Mouse (Mus musculus): ENCODE data around the gene Eif3i. TPM values are rescaled to one million over a fixed set of nuclear protein-coding genes. Genes with fewer than 3 reads are reported as not detected.

Eif3i gene
- polyA plus RNA-seq, 1 experiment from 2014 or later, result 307 TPM

- Histone ChIP-seq H3K4me2 (replicated peaks; ENCODE audit: low read depth, low read length) (no peak overlapping the region), H3K36me3 (ENCODE audit: insufficient read depth, low read length) (peaks cover 94% of the 10 kb centered on the region), H3K27ac (ENCODE audit: low read length) (no peak overlapping the region), H3K4me3 (ENCODE audit: low read length) (no peak overlapping the region), H3K27me3 (ENCODE audit: insufficient read depth, low read length) (no peaks in the 10 kb centered on the region), H3K4me1 (ENCODE audit: insufficient read depth, low read length) (peaks cover under 1% of the 10 kb centered on the region; the same call in 1 of the 2 replicates), H3K9ac (replicated peaks; ENCODE audit: low read length) (no peak overlapping the region), H3K9me3 (ENCODE audit: low read length) (no peaks in the 10 kb centered on the region)
- ATAC-seq (ENCODE audit: low FRiP score, low TSS enrichment), result no peak
- 71% methylated on average over 4 of the region's 4 CpGs for WGBS
Measured at GRCm38 (mm10) chr4:129630944-129631343, 30.5 kb upstream of the Eif3i start.

- Histone ChIP-seq H3K27ac (ENCODE audit: low read length) (no peak overlapping the region), H3K4me2 (replicated peaks; ENCODE audit: low read depth, low read length) (no peak overlapping the region), H3K9me3 (ENCODE audit: low read length) (no peaks in the 10 kb centered on the region), H3K9ac (replicated peaks; ENCODE audit: low read length) (no peak overlapping the region), H3K4me3 (ENCODE audit: low read length) (no peak overlapping the region), H3K27me3 (ENCODE audit: insufficient read depth, low read length) (no peaks in the 10 kb centered on the region), H3K36me3 (ENCODE audit: insufficient read depth, low read length) (peaks cover 51% of the 10 kb centered on the region), H3K4me1 (ENCODE audit: insufficient read depth, low read length) (peaks cover 34% of the 10 kb centered on the region)
- WGBS, result 77% methylated on average over 6 of the region's 6 CpGs
- ATAC-seq (ENCODE audit: low FRiP score, low TSS enrichment), result no peak
Measured at GRCm38 (mm10) chr4:129626035-129626434, 25.6 kb upstream of the Eif3i start.

- Histone ChIP-seq H3K4me2 (replicated peaks; ENCODE audit: low read depth, low read length) (peak overlapping the region; percentile 81), H3K27ac (ENCODE audit: low read length) (peak overlapping the region; percentile 93; the same call in 1 of the 2 replicates), H3K9ac (replicated peaks; ENCODE audit: low read length) (peak overlapping the region; percentile 90), H3K4me3 (ENCODE audit: low read length) (no peak overlapping the region), H3K27me3 (ENCODE audit: insufficient read depth, low read length) (no peaks in the 10 kb centered on the region), H3K36me3 (ENCODE audit: insufficient read depth, low read length) (peaks cover 49% of the 10 kb centered on the region), H3K4me1 (ENCODE audit: insufficient read depth, low read length) (peaks cover 34% of the 10 kb centered on the region), H3K9me3 (ENCODE audit: low read length) (no peaks in the 10 kb centered on the region)
- 48% methylated on average over 4 of the region's 4 CpGs for WGBS
- ATAC-seq (ENCODE audit: low FRiP score, low TSS enrichment), result no peak
Measured at GRCm38 (mm10) chr4:129625496-129625895, 25.0 kb upstream of the Eif3i start.

- peak; percentile 24 for ATAC-seq (ENCODE audit: low FRiP score, low TSS enrichment)
- peak overlapping the region; percentile 90 for H3K9ac ChIP-seq (replicated peaks; ENCODE audit: low read length)
- under 1% methylated on average over 6 of the region's 6 CpGs for WGBS
Measured at GRCm38 (mm10) chr4:129625029-129625370, 24.6 kb upstream of the Eif3i start.

GRCm38 (mm10) chr4:129624281-129625028, 24.0 kb upstream of the Eif3i start:
- peak; percentile 93 for ATAC-seq (ENCODE audit: low FRiP score, low TSS enrichment)
- H3K27me3 ChIP-seq (ENCODE audit: insufficient read depth, low read length), result no peaks in the 10 kb centered on the region
- peaks cover 34% of the 10 kb centered on the region for H3K4me1 ChIP-seq (ENCODE audit: insufficient read depth, low read length)
- peak overlapping the region; percentile 90 for H3K9ac ChIP-seq (replicated peaks; ENCODE audit: low read length)
- H3K4me2 ChIP-seq (replicated peaks; ENCODE audit: low read depth, low read length), result peak overlapping the region; percentile 81
- H3K36me3 ChIP-seq (ENCODE audit: insufficient read depth, low read length), result peaks cover 39% of the 10 kb centered on the region
- peak overlapping the region; percentile 93 for H3K27ac ChIP-seq (ENCODE audit: low read length)
- under 1% methylated on average over 18 of the region's 18 CpGs for WGBS
- no peaks in the 10 kb centered on the region for H3K9me3 ChIP-seq (ENCODE audit: low read length)
- peak overlapping the region; percentile 82 for H3K4me3 ChIP-seq (ENCODE audit: low read length)

More at GRCm38 (mm10) chr4:129625029-129625370, 24.6 kb upstream of the Eif3i start:
- Histone ChIP-seq H3K4me2 (replicated peaks; ENCODE audit: low read depth, low read length) (peak overlapping the region; percentile 81), H3K4me1 (ENCODE audit: insufficient read depth, low read length) (peaks cover 34% of the 10 kb centered on the region), H3K36me3 (ENCODE audit: insufficient read depth, low read length) (peaks cover 44% of the 10 kb centered on the region), H3K27ac (ENCODE audit: low read length) (peak overlapping the region; percentile 93), H3K9me3 (ENCODE audit: low read length) (no peaks in the 10 kb centered on the region), H3K4me3 (ENCODE audit: low read length) (peak overlapping the region; percentile 82), H3K27me3 (ENCODE audit: insufficient read depth, low read length) (no peaks in the 10 kb centered on the region)

- Histone ChIP-seq H3K27ac (ENCODE audit: low read length) (peak within 1 kb of the TSS; percentile 93), H3K4me2 (replicated peaks; ENCODE audit: low read depth, low read length) (peak within 1 kb of the TSS; percentile 81), H3K27me3 (ENCODE audit: insufficient read depth, low read length) (no peaks in the 10 kb centered on the region), H3K9ac (replicated peaks; ENCODE audit: low read length) (peak within 1 kb of the TSS; percentile 90), H3K9me3 (ENCODE audit: low read length) (no peaks in the 10 kb centered on the region), H3K4me1 (ENCODE audit: insufficient read depth, low read length) (peaks cover 36% of the 10 kb centered on the region), H3K4me3 (ENCODE audit: low read length) (peak within 1 kb of the TSS; percentile 82), H3K36me3 (ENCODE audit: insufficient read depth, low read length) (peaks cover 31% of the 10 kb centered on the region)
- ATAC-seq (ENCODE audit: low FRiP score, low TSS enrichment), result peak; percentile 36; the same call in 1 of the 2 replicates
- WGBS, result under 1% methylated on average over 10 of the region's 10 CpGs
Measured at GRCm38 (mm10) chr4:129623681-129624091, 23.2 kb upstream of the Eif3i start, which contains the start of gene Ccdc28b. Gene Ccdc28b, minus strand, starts transcription at chr4:129623947.

- no peaks in the 10 kb centered on the region for H3K9me3 ChIP-seq (ENCODE audit: low read length)
- no peak for ATAC-seq (ENCODE audit: low FRiP score, low TSS enrichment)
- no peaks in the 10 kb centered on the region for H3K27me3 ChIP-seq (ENCODE audit: insufficient read depth, low read length)
- peak overlapping the region; percentile 82 for H3K4me3 ChIP-seq (ENCODE audit: low read length)
- peak overlapping the region; percentile 93 for H3K27ac ChIP-seq (ENCODE audit: low read length)
- peak overlapping the region; percentile 81 for H3K4me2 ChIP-seq (replicated peaks; ENCODE audit: low read depth, low read length)
- peaks cover 41% of the 10 kb centered on the region for H3K4me1 ChIP-seq (ENCODE audit: insufficient read depth, low read length)
- WGBS, result 17% methylated on average over 8 of the region's 8 CpGs
- peaks cover 24% of the 10 kb centered on the region for H3K36me3 ChIP-seq (ENCODE audit: insufficient read depth, low read length)
- H3K9ac ChIP-seq (replicated peaks; ENCODE audit: low read length), result peak overlapping the region; percentile 90
Measured at GRCm38 (mm10) chr4:129622803-129623535, 22.5 kb upstream of the Eif3i start.

GRCm38 (mm10) chr4:129622120-129622802, 21.8 kb upstream of the Eif3i start:
- H3K27me3 ChIP-seq (ENCODE audit: insufficient read depth, low read length), result no peaks in the 10 kb centered on the region
- H3K36me3 ChIP-seq (ENCODE audit: insufficient read depth, low read length), result peaks cover 17% of the 10 kb centered on the region
- H3K4me3 ChIP-seq (ENCODE audit: low read length), result no peak overlapping the region
- peak overlapping the region; percentile 70; the same call in 1 of the 2 replicates for H3K27ac ChIP-seq (ENCODE audit: low read length)
- H3K4me1 ChIP-seq (ENCODE audit: insufficient read depth, low read length), result peaks cover 43% of the 10 kb centered on the region
- no peak for ATAC-seq (ENCODE audit: low FRiP score, low TSS enrichment)
- WGBS, result 82% methylated on average over 11 of the region's 11 CpGs
- no peaks in the 10 kb centered on the region for H3K9me3 ChIP-seq (ENCODE audit: low read length)
- 0 out of 2 replicates have a peak overlapping the region, but pooled peaks have one; percentile 90 for H3K9ac ChIP-seq (replicated peaks; ENCODE audit: low read length)
- peak overlapping the region; percentile 81 for H3K4me2 ChIP-seq (replicated peaks; ENCODE audit: low read depth, low read length)

GRCm38 (mm10) chr4:129621283-129621841, 20.9 kb upstream of the Eif3i start:
- peak overlapping the region; percentile 5; the same call in 1 of the 2 replicates for H3K4me2 ChIP-seq (replicated peaks; ENCODE audit: low read depth, low read length)
- H3K9ac ChIP-seq (replicated peaks; ENCODE audit: low read length), result no peak overlapping the region
- no peak overlapping the region for H3K4me3 ChIP-seq (ENCODE audit: low read length)
- H3K27me3 ChIP-seq (ENCODE audit: insufficient read depth, low read length), result no peaks in the 10 kb centered on the region
- H3K27ac ChIP-seq (ENCODE audit: low read length), result peak overlapping the region; percentile 70
- ATAC-seq (ENCODE audit: low FRiP score, low TSS enrichment), result no peak
- H3K36me3 ChIP-seq (ENCODE audit: insufficient read depth, low read length), result 0 out of 2 replicates have a peak, but pooled peaks cover 9% of the 10 kb centered on the region
- 63% methylated on average over 8 of the region's 8 CpGs for WGBS
- peaks cover 43% of the 10 kb centered on the region for H3K4me1 ChIP-seq (ENCODE audit: insufficient read depth, low read length)
- no peaks in the 10 kb centered on the region for H3K9me3 ChIP-seq (ENCODE audit: low read length)

Data from kidney, embryonic 16.5 days (tissue).